Mouse (Mus musculus): ENCODE data around the gene Smg9.

GRCm38 (mm10) chr7:24368946-24369345 lies 30.5 kb upstream of the Smg9 start:
- TF ChIP-seq CTCF (IDR thresholded peaks at IDR 0.05 in 2 of 3, conservative IDR thresholded peaks at IDR 0.05 in 1 of 3; ENCODE audit: control insufficient read depth in 1 of 3, insufficient read depth in 1 of 3, low read depth in 2 of 3, low read length in 3 of 3, poor library complexity in 1 of 3, severe bottlenecking in 1 of 3) (no peak), TBP (IDR thresholded peaks at IDR 0.05; ENCODE audit: low read depth, low read length) (no peak), EP300 (IDR thresholded peaks at IDR 0.05; ENCODE audit: low read depth in 1 of 2, low read length in 2 of 2) (no peak), POLR2A (IDR thresholded peaks at IDR 0.05; ENCODE audit: control insufficient read depth in 1 of 2, insufficient read depth in 1 of 2, low read depth in 1 of 2, low read length in 2 of 2, poor library complexity in 1 of 2) (no peak), MAX (IDR thresholded peaks at IDR 0.05; ENCODE audit: low read length) (no peak), MAFK (IDR thresholded peaks at IDR 0.05; ENCODE audit: borderline replicate concordance, low read depth, low read length) (no peak), E2F4 (IDR thresholded peaks at IDR 0.05; ENCODE audit: borderline replicate concordance, low read depth, low read length) (no peak), USF1 (IDR thresholded peaks at IDR 0.05; ENCODE audit: low read depth, low read length) (no peak), ZKSCAN1 (IDR thresholded peaks at IDR 0.05; ENCODE audit: low read depth, low read length) (no peak), ELF1 (IDR thresholded peaks at IDR 0.05; ENCODE audit: low read depth, low read length) (no peak)
